Mouse (Mus musculus) granulocyte monocyte progenitor cell, adult 5-6 weeks (primary cell): ENCODE measurements around the gene Ugdh. TPM values are rescaled to one million over a fixed set of nuclear protein-coding genes. Genes with fewer than 3 reads are reported as not detected.

Experiments used
- ATAC-seq: replicated peaks from 2 replicates; pipeline ENCODE4 v1.8.0; 2016; ENCODE audit warnings: mild to moderate bottlenecking, moderate TSS enrichment, inconsistent platforms; ENCODE audit not compliant: poor library complexity, severe bottlenecking
- total RNA-seq, 2 experiments: library from RNA; stranded (forward) in 1 of 2; stranded (reverse) in 1 of 2; fragments of 200-712, 200-1000 nt in 1 of 2; fragments of >200 nt in 1 of 2; fragmentation: Nextera tagmentation in 1 of 2; gene quantifications; 2 replicates each; pipeline ENCODE4 v1.2.3; 2014 to 2017

Gene Ugdh
- total RNA-seq, 2 experiments from 2014 or later, result 56.1 to 83.4 TPM

- ATAC-seq, result no peak
These were observed 67.9 kb downstream of the Ugdh start for GRCm38 (mm10) chr5:65367837-65368236.

Other genes with a start within 250 kb of the Ugdh start
- 5.2 and 6.3 TPM in 2 replicates for gene Wdr19, start 236.3 kb downstream of the Ugdh start, total RNA-seq (2014; fragmentation: Nextera tagmentation)
- 3.8 and 4.4 TPM in 2 replicates for gene Wdr19, start 236.3 kb downstream of the Ugdh start, total RNA-seq (2017)
- gene Rfc1, start 100.3 kb downstream of the Ugdh start, total RNA-seq (2014; fragmentation: Nextera tagmentation), result 78.7 and 111 TPM in 2 replicates
- gene Rfc1, start 100.3 kb downstream of the Ugdh start, total RNA-seq (2017), result 128 and 130 TPM in 2 replicates
- not detected in 2 replicates for gene Klb, start 87.6 kb downstream of the Ugdh start, total RNA-seq (2014; fragmentation: Nextera tagmentation)
- not detected in 2 replicates for gene Klb, start 87.6 kb downstream of the Ugdh start, total RNA-seq (2017)
- gene Rpl9, start 44.5 kb downstream of the Ugdh start, total RNA-seq (2014; fragmentation: Nextera tagmentation), result 3,342 and 3,430 TPM in 2 replicates
- 1,568 and 2,000 TPM in 2 replicates for gene Rpl9, start 44.5 kb downstream of the Ugdh start, total RNA-seq (2017)
- 34.2 and 43.8 TPM in 2 replicates for gene Lias, start 44.5 kb downstream of the Ugdh start, total RNA-seq (2014; fragmentation: Nextera tagmentation)
- gene Lias, start 44.5 kb downstream of the Ugdh start, total RNA-seq (2017), result 40.3 and 50.7 TPM in 2 replicates
- not detected in 2 replicates for gene Gm43552, start 56.9 kb upstream of the Ugdh start, total RNA-seq (2014; fragmentation: Nextera tagmentation)
- not detected in 2 replicates for gene Gm43552, start 56.9 kb upstream of the Ugdh start, total RNA-seq (2017)
- gene Smim14, start 101.2 kb upstream of the Ugdh start, total RNA-seq (2014; fragmentation: Nextera tagmentation), result 127 and 147 TPM in 2 replicates
- gene Smim14, start 101.2 kb upstream of the Ugdh start, total RNA-seq (2017), result 95.5 and 104 TPM in 2 replicates
- 151 and 175 TPM in 2 replicates for gene Ube2k, start 101.3 kb upstream of the Ugdh start, total RNA-seq (2014; fragmentation: Nextera tagmentation)
- 34.3 and 49.7 TPM in 2 replicates for gene Ube2k, start 101.3 kb upstream of the Ugdh start, total RNA-seq (2017)